Mouse (Mus musculus) small intestine, adult 10 weeks (tissue): ENCODE data around the gene Cldn2. TPM values are rescaled to one million over a fixed set of nuclear protein-coding genes. Genes with fewer than 3 reads are reported as not detected.

ENCODE experiments used
- polyA plus RNA-seq: library from polyadenylated mRNA; stranded (reverse); fragments of 350-450 nt; fragmentation: Illumina TruSeq; extraction: RNeasy Lipid Tissue Mini Kit (QIAGEN cat#74804); gene quantifications from one replicate; pipeline ENCODE4 v1.2.3, GENCODE M21; 2014; ENCODE audit warnings: low replicate concordance

The Cldn2 gene
- 40.6 TPM for polyA plus RNA-seq

DNA sequence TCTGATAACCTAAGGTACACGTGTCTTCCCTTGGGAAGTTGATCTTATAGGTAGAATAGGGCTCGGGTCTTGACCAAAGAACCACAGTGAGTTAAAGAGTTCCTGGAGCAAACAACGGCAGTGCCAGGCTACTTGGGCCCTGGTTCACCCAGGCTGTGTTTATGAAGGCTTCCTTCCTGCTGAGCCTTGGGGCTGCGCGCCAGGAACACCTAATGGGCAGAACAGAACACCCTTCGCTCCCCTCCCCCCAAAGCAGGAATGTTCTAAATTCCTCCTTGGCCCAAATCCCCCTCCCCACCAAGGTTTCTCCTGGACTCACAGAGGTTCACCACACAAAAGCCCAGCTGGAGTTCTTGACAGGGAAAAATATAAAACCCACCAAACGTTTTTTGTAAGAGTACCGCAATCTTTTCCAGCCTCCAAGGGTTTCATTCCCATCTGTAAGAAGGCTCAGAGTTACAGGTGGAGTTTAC is at the start of gene Cldn2:
TSS of gene Cldn2 (plus strand) at position 423 of the 473 bp plus-strand sequence.

DNA sequence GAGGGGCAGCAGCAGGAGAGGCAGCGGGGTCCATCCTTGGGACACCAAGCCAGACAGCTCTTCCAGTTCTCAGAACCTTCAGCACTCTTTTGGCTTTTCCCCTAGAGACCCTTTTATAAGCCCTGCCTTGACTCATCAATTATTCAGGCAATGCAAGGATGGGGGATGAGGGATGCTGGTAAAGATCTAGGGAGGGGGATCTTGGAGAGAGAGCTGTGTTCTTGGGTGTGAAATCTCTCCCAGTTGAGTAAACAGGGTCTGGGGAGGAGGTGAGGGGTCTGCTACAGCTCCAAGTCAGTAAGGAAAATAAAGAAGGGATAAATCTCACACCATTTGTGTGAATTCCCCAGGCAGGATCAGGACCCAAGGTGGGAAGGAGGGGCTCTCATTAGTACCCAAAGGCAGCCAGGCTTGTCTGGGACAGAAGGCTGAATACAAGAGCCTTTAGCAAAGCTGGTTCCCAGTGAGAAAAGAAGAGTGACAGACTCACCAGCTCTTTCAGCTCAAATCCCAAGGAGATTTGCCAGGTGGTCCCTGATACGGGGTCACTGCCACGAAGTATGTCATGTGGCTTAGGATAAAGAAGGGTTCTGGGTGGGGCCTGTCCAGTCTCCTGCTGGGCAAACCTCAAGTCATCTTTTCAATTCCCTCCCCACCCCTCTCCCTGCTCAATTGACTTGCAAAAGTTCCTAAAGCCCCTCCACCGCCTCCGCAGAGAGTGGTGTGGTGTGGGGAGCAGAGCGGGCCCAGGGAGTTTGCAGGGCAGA is 18.2 kb upstream of the Cldn2 start, which contains the start of gene Ripply1:
TSS of gene Ripply1 (minus strand) at position 76 of the 767 bp plus-strand sequence.

Other genes with a start within 250 kb of the Cldn2 start
- gene Rnf128, start 237.5 kb upstream of the Cldn2 start, polyA plus RNA-seq = 1,217 TPM
- 92.3 TPM for gene Tbc1d8b, start 115.8 kb upstream of the Cldn2 start, polyA plus RNA-seq
- not detected for gene Gm15013, start 86.3 kb upstream of the Cldn2 start, polyA plus RNA-seq
- not detected for gene Ripply1, start 18.5 kb upstream of the Cldn2 start, polyA plus RNA-seq
- 10.4 TPM for gene Morc4, start 70.8 kb downstream of the Cldn2 start, polyA plus RNA-seq
- 19.0 TPM for gene Rbm41, start 197.8 kb downstream of the Cldn2 start, polyA plus RNA-seq